Mouse (Mus musculus) right cerebral cortex, postnatal 4 days (tissue): ENCODE measurements around the gene Zfp988.
"Not testable (repeated sequence)": the region's sequence is repeated elsewhere in the genome, so short reads cannot be mapped to it uniquely, and the experiment has no call there.

ENCODE experiments used
- DNase-seq: peaks from one replicate; pipeline ENCODE4 v3.0.0-alpha.2; 2022

Gene Zfp988

DNA sequence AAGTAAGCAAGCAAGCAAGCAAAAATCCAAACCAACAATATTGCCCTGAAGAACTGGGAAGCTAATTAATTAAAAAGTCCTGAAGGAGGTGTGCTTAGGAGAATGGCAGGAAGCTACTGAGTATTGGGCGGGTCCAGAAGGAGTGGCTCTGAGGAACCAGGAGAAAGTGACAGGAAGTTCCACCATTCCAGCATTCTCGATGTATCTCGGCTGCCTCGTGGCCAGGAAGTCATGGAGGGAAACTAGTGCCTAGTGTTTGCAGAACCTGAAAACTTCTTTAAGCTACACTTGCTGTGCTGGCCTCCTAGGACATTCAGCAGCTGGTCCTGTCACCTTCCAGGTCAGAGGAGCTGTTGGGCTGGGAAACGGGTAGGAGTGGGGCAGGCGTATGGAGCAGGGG, at the start of gene Zfp988:
Gene Zfp988, plus strand, starts transcription at position 239 of the 400 bp plus-strand sequence.
- DNase-seq: not testable (repeated sequence)

GRCm38 (mm10) chr4:147262708-147263107, 42.8 kb upstream of the Zfp988 start:
- not testable (repeated sequence) for DNase-seq

DNA sequence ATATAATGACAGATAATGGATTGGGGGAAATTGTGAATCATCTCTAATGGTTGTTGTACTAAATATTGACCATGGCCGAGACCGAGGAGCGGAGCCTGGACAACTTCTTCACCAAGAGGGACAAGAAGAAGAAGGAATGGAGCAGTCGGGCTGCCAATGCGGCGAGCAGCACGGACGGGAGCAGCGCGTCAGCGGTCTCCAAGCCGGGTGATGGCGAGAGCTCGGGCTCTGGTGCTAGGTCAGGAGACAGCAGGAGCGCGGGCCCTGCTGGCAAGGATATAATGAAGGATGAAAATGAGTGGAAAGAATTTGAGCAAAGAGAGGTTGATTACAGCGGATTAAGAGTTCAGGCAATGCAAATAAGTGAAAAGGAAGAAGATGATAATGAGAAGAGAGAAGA, 38.2 kb upstream of the Zfp988 start:
- DNase-seq: not testable (repeated sequence)

GRCm38 (mm10) chr4:147268735-147269134, 36.7 kb upstream of the Zfp988 start:
- not testable (repeated sequence) for DNase-seq

GRCm38 (mm10) chr4:147270026-147270425, 35.4 kb upstream of the Zfp988 start:
- not testable (repeated sequence) for DNase-seq

DNA sequence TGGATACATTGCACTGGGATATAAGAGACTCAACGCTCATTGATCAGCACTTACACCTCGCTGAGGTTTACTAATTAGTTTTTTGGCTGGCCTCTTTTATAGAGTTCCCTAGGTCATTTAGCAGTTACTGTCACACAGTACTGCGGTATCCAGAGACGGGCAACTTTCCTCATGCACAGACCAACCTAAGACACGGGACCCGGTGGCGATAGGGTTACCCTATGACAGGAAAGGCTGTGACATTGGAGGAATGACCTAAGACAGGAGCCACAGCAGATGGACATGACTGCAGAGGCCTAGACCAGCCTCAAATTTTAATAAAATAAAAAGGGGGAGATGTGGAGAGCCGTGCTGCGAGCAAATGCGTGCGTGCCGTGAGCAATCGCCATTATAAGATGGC, 33.9 kb upstream of the Zfp988 start:
- not testable (repeated sequence) for DNase-seq

DNA sequence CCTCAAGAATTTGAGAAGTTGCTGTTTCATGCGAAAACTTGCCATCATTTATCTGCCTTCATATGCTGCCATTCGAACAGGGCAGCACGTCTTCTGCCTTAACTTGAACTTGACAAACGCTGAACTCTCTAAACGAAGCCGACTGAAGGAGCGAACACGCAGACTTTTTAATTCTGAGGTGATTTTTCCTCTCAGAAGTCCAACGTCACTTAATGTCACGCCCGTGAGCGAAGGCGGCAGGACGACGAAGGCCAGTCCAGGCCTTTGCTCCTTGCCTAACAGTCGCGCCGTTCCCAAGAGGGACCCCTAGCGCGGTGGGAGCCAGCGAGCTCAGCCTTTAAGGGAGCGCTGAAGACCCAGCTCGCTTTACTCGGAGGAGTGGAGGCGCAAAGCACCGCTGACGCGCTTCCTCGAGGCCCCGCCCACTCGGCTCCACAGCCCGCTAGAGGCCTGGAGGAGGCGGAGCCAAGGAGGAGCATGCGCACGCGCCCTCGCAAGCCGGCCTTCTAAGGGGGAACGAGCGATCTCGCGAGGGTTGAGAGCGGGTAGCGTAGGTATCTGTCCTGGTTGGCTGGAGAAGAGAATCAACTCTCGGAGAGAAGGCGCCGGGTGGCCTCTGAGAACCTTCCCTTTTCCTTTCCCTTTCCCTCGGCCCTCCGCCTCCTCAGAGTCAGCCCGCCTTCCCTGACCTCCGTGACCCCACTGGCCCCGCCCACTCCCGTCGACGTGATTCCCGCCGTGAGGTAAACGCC, 30.3 kb upstream of the Zfp988 start:
- DNase-seq: not testable (repeated sequence)

DNA sequence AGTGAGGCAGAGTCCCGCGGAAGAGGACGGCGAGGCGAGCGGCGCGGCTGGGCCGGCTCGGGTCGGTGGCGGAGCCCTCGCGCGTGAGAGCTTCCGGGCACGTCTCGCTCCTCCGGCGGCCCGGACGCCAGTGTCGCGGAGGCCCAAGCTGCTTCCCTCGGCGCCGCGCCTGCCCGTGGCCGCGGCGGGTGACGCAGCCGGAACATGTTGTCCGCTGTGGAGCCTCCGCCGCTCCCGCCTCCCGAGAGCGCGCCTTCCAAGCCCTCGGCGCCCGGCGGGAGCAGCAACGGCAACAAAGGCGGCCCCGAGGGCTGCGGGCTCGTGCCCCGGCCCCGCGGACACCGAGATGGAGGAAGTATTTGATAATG, 29.7 kb upstream of the Zfp988 start:
- DNase-seq: not testable (repeated sequence)

DNA sequence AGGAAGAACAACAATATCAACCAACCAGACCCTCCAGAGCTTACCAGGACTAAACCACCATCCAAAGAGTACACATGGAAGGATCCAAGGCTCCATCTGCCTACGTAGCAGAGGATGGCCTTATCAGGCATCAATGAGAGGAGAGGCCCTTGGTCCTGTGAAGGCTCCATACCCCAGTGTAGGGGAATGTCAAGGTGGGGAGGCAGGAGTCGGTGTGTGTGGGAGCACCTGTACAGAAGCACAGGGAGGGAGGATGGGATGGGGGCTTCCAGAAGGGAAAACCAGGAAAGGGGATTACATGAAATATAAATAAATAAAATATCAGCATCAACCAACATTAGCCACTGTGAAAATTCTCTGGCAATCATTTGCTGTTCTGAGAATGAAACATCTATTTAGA, 25.1 kb upstream of the Zfp988 start:
- DNase-seq: not testable (repeated sequence)

GRCm38 (mm10) chr4:147298585-147298984, 6.9 kb upstream of the Zfp988 start:
- DNase-seq: not testable (repeated sequence)

- DNase-seq: not testable (repeated sequence)
Measured at GRCm38 (mm10) chr4:147302375-147302774, 3.1 kb upstream of the Zfp988 start.

DNA sequence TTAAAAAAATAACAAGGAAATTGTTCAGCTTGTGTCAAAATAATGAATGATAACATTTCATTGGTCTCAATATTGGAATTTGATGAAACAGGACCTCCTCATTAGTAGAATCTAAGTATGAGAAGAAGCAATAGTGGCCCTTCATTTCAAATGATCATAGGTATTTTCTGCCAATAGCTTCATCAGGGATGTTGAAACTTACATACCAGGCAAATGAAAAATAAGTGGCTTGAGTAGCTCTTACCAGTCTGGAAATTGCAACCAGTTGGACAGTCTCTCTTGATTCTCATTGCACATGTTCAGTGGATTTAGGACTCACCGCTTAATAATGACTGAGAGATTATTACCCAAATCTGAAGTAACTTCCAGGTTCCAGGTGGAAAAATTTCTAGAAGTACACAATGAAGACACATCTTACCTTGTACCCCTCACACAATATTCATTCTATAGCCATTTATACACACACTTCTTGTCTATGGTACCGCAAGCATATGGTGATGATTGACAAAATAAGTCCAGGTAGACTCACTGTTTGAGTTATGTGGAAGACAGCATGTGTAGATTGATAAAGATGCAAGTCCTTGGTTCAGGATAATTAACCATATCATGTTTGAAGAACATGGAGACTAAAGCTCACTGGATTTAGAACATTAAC, 29.7 kb downstream of the Zfp988 start:
- not testable (repeated sequence) for DNase-seq

- not testable (repeated sequence) for DNase-seq
Measured at GRCm38 (mm10) chr4:147335691-147336367, 30.4 kb downstream of the Zfp988 start.

DNA sequence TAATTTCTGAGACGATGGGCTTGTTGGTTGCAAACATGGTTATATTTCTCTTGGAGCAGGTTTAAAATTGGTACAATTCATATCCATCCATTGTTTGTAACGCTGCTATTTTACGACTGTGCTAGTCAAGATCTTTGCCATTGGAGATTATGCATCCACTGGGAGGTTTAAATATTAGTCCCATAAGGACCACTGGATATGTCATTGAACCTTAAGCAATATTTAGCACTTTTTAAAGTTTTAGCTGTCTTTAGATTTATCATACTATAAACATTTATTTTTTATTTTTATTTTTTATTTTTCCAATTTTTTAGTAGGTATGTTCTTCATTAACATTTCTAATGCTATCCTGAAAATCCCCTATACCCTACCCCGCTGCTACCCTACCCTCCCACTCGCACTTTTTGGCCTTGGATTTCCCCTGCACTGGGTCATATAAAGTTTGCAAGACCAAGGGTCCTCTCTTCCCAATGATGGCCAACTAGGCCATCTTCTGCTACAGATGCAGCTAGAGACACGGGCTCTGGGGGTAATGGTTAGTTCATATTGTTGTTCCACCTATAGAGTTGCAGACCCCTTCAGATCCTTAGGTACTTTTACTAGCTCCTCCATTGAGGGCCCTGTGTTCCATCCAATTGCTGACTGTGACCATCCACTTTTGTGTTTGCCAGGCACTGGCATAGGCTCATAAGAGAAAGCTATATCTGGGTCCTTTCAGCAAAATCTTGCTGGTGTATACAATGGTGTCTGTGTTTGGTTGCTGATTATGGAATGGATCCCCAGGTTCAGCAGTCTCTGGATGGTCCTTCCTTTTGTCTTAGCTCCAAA, 31.1 kb downstream of the Zfp988 start:
- not testable (repeated sequence) for DNase-seq

DNA sequence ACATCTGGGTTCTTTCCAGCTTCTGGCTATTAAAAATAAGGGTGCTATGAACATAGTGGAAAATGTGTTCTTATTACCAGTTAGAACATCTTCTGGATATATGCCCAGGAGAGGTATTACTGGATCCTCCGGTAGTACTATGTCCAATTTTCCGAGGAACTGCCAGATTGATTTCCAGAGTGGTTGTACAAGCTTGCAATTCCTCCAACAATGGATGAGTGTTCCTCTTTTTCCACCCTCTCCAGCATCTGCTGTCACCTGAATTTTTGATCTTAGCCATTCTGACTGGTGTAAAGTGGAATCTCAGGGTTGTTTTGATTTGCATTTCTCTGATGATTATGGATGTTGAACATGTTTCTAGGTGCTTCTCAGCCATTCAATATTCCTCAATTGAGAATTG, 32.0 kb downstream of the Zfp988 start:
- DNase-seq: not testable (repeated sequence)

DNA sequence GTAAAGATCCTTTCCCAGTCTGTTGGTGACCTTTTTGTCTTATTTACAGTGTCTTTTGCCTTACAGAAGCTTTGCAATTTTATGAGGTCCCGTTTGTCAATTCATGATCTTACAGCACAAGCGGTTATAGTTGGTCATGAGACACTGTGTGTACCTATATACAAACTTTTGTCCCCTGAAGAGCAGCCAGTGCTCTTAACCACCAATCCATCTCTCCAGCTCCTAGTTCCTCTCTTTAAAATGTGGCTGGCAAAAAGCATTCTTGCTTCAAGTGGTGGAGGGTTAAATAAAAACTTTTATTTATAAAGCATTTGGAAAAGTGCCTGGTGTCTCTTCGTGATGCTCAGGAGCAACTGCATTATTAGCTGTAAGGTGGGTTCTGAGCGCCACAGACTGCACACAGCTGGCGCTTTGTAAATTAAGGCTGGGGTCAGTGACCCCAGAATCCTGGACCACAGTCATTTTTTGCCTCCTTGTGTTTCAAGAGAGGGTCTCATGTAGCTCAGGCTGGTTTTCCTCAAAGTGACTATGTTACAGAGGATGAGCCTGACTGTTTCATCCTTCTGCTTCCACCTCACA, 32.6 kb downstream of the Zfp988 start:
- no peak for DNase-seq

- DNase-seq: not testable (repeated sequence)
Measured at GRCm38 (mm10) chr4:147338706-147339105, 33.2 kb downstream of the Zfp988 start.

DNA sequence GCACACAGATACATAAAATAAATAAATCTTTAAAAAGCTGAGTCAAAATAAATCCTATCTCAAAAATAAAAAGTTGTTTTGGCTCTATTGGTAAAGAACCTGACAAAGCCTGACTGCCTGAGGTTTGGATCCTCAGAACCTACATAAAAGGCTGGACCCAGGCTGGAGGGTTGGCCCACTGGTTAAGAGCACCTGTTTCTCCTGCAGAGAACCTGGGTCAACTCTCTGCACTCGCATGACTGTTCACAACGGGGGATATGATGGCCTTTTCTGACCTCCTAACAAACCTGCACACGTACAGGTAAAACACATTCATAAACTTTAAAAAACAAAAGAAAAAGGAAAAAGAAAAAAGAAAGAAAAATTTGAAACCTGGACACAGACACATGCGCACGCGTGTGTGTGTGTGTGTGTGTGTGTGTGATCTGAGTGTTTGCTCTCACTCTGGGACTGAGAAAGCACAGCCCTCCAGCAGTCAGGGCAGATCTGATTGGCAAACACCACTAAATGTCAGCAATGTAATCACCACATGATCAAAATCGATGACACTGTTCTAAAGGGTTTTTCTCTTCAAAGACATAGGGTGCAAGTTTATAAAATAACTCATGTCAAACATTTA, 34.2 kb downstream of the Zfp988 start:
- not testable (repeated sequence) for DNase-seq

DNA sequence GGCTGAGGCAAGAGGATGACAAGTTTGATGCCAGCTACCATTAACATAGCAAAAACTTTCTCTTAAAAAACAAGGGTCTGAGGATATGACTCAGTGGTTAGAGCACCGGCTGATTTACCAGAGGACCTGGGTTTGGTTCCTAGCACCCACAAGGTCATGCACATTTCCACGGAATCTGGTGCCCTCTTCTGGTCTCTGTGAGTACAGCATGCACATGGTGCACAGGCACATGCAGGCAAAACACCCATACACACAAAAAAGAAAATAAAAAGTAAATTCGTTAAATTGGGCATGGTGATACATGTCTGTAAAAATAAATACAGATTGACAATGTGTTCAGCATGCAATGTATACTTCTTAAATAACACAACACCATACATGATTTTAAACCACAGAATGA, 34.8 kb downstream of the Zfp988 start:
- DNase-seq: not testable (repeated sequence)

DNA sequence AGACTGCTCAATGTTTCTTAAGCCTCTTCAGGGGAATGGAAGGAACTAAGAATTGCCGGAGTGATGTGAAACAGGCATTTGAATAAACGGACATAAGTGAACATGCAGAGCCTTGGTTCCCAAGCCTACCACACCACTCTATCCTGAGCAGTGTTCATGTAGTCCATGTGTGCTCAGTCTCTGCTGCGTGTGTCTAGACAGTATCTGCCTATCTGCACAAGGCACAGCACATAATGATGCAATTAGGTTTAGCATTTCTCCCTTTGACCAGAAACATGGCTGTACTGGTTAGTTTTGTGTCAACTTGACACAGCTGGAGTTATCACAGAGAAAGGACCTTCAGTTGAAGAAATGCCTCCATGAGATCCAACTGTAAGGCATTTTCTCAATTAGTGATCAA, 35.4 kb downstream of the Zfp988 start:
- not testable (repeated sequence) for DNase-seq

DNA sequence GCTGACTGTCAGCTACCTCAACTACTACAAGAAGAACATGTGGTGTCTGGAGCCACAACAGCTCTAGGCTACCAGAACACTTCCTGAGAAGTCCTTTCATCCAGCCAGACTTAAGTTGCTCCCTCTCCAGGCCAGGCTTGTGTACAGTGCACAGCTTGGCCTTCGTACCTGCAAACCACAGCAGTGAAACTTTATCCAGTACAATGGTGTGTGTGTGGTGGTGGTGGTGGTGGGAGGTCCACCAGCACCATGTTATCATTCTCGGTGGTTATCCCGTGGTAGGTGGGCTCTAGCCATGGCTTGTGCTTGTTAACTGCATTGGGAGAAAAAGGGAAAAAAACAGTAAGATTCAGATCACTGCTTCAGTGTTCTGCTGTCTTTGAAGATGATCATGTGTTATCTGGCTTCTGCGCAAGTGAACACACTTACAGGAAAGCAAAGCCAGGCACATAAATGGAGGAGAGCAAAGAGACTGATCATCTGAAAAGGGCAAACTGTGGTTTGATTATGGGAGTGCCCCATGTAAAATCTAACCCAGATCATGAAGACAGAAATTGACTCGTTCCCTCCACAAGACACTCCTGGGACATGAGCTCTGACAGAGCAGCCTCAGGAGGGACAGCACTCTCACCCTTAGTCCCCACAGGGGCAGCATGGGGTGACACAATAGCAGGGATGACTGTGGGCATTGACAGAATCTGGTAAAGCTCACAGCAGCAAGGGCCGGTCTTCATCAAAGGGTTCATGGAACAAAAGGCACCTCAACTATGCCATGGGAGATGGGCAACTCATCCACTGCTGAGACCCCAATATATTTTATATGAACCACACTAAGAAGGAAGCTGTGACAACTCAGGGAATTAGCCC, 37.8 kb downstream of the Zfp988 start:
- DNase-seq: not testable (repeated sequence)
